Mouse (Mus musculus) limb, embryonic 10.5 days (tissue): ENCODE measurements around the gene Fbxo2. TPM values are rescaled to one million over a fixed set of nuclear protein-coding genes. Genes with fewer than 3 reads are reported as not detected.

ENCODE experiments used
- DNase-seq: peaks from one replicate; pipeline ENCODE4 v3.0.0-alpha.2; 2017; ENCODE audit warnings: low spot score
- H3K27ac ChIP-seq: fragments of 300-500 bp; sonication (generic); 2 replicates; pipeline ENCODE4 v1.5.1; 2016; ENCODE audit warnings: mild to moderate bottlenecking
- H3K27me3 ChIP-seq: fragments of 300-500 bp; sonication (generic); 2 replicates; pipeline ENCODE4 v1.6.1; 2016; ENCODE audit warnings: low read depth, mild to moderate bottlenecking; ENCODE audit not compliant: poor library complexity, severe bottlenecking
- H3K36me3 ChIP-seq: fragments of 300-500 bp; sonication (generic); 2 replicates; pipeline ENCODE4 v1.6.1; 2016; ENCODE audit warnings: mild to moderate bottlenecking, moderate library complexity
- H3K4me1 ChIP-seq: fragments of 300-500 bp; sonication (generic); 2 replicates; pipeline ENCODE4 v1.6.1; 2016
- H3K4me3 ChIP-seq: fragments of 300-500 bp; sonication (generic); 2 replicates; pipeline ENCODE4 v1.5.1; 2016; ENCODE audit warnings: mild to moderate bottlenecking, moderate library complexity
- H3K9me3 ChIP-seq: fragments of 300-500 bp; sonication (generic); replicated peaks from 2 replicates; pipeline ENCODE4 v1.6.1; 2016; ENCODE audit warnings: mild to moderate bottlenecking
- WGBS: fragments of 180-500 bp; shearing (Covaris S2); methylation state at CpG from one replicate; pipeline ENCODE4 v1.1.7; 2016; 5-methylcytosine and 5-hydroxymethylcytosine counted together
- microRNA-seq: library from miRNA; unstranded; fragments of <30 nt; microRNA quantifications from one replicate; pipeline ENCODE4, GENCODE M21; 2017
- polyA plus RNA-seq: library from polyadenylated mRNA; unstranded; fragments of >200 nt; fragmentation: Nextera tagmentation; extraction: Ambion mirVana; gene quantifications from 2 replicates; pipeline ENCODE4 v1.2.1, GENCODE M21; 2016

The Fbxo2 gene
- polyA plus RNA-seq, 1 experiment from 2014 or later: 0.65 TPM

GRCm38 (mm10) chr4:148194400-148194799 is 34.0 kb downstream of the Fbxo2 start:
- no peak overlapping the region for H3K4me3 ChIP-seq
- no peaks in the 10 kb centered on the region for H3K9me3 ChIP-seq
- H3K27ac ChIP-seq: no peak overlapping the region
- peaks cover 52% of the 10 kb centered on the region for H3K27me3 ChIP-seq
- DNase-seq: no peak
- no peaks in the 10 kb centered on the region for H3K36me3 ChIP-seq
- H3K4me1 ChIP-seq: peaks cover 16% of the 10 kb centered on the region; the same call in 1 of the 2 replicates

- H3K36me3 ChIP-seq: no peaks in the 10 kb centered on the region
- no peak for DNase-seq
- H3K4me3 ChIP-seq: no peak overlapping the region
- no peaks in the 10 kb centered on the region for H3K9me3 ChIP-seq
- peaks cover 11% of the 10 kb centered on the region; the same call in 1 of the 2 replicates for H3K4me1 ChIP-seq
- WGBS: 52% methylated on average over 10 of the region's 10 CpGs
- peaks cover 56% of the 10 kb centered on the region for H3K27me3 ChIP-seq
- no peak overlapping the region for H3K27ac ChIP-seq
These were observed 38.3 kb downstream of the Fbxo2 start for GRCm38 (mm10) chr4:148198721-148199120.

GRCm38 (mm10) chr4:148203557-148203956 is 43.1 kb downstream of the Fbxo2 start:
- H3K27ac ChIP-seq: no peak overlapping the region
- H3K9me3 ChIP-seq: no peaks in the 10 kb centered on the region
- WGBS: 97% methylated on average over 2 of the region's 2 CpGs

GRCm38 (mm10) chr4:148204061-148204872 is 43.8 kb downstream of the Fbxo2 start:
- Histone ChIP-seq H3K4me1 (peaks cover 11% of the 10 kb centered on the region), H3K27me3 (peaks cover 18% of the 10 kb centered on the region), H3K9me3 (no peaks in the 10 kb centered on the region), H3K4me3 (no peak overlapping the region), H3K36me3 (no peaks in the 10 kb centered on the region), H3K27ac (no peak overlapping the region)
- 70% methylated on average over 15 of the region's 15 CpGs for WGBS
- DNase-seq: no peak

More at GRCm38 (mm10) chr4:148203557-148203956, 43.1 kb downstream of the Fbxo2 start:
- H3K27me3 ChIP-seq: peaks cover 25% of the 10 kb centered on the region
- DNase-seq: no peak
- peaks cover 15% of the 10 kb centered on the region for H3K4me1 ChIP-seq
- no peaks in the 10 kb centered on the region for H3K36me3 ChIP-seq
- no peak overlapping the region for H3K4me3 ChIP-seq

DNA sequence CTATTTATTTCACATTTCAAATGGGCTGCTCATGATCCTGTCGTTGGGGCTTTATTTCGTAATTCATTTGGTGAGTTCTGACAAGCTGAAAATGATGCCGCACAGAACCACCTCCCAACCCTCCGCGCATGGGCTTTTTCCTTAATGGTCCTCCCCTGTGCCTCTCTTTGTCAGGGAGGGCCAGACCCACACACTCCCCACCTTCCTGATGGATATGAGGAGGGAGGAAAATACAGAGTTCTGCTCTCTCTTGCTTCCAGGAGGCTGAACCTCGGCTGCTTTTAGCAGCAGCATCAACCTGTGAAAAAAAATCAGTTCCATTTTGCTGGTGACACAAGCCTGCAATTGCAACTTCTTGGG is 44.4 kb downstream of the Fbxo2 start:
- 70% methylated on average over 6 of the region's 6 CpGs for WGBS
- Histone ChIP-seq H3K4me1 (peaks cover 11% of the 10 kb centered on the region), H3K27me3 (peaks cover 13% of the 10 kb centered on the region), H3K36me3 (no peaks in the 10 kb centered on the region), H3K9me3 (no peaks in the 10 kb centered on the region), H3K4me3 (no peak overlapping the region), H3K27ac (no peak overlapping the region)
- DNase-seq: no peak

GRCm38 (mm10) chr4:148214460-148215136 is 54.2 kb downstream of the Fbxo2 start:
- Histone ChIP-seq H3K36me3 (no peaks in the 10 kb centered on the region), H3K27ac (no peak overlapping the region), H3K4me3 (no peak overlapping the region), H3K27me3 (peaks cover 55% of the 10 kb centered on the region), H3K4me1 (peaks cover 34% of the 10 kb centered on the region), H3K9me3 (no peaks in the 10 kb centered on the region)
- no peak for DNase-seq
- WGBS: 59% methylated on average over 5 of the region's 5 CpGs

DNA sequence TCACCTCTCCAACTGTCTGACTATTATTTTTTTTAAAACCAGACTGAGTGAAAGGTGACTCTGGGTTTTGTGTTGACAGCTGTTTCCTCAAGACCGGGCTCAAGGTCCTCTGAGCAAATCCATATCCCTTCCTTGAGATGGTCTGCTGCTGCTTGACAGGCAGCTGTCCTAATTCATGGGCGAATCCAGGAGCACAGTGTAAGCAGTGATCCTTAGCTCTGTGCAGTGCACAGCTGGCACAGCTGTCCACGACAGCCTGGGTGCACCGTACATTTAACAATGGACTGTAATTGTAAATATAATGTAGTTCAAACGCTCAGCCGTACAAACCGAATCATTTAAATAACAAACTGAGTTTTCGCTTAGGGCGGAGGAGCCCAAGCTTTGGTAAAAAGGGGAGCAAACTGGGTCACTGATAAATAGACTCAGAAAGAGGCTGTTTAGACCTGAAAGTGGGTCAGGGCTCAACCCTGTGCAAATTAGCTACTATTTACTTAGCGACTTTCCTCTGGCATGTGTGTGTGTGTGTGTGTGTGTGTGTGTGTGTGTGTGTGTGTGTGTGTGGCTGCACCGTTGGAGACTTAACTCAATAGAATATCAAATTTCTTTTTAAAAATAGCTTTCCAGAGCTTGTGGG is 55.0 kb downstream of the Fbxo2 start:
- Histone ChIP-seq H3K36me3 (no peaks in the 10 kb centered on the region), H3K4me3 (no peak overlapping the region), H3K27ac (no peak overlapping the region), H3K4me1 (peaks cover 34% of the 10 kb centered on the region), H3K9me3 (no peaks in the 10 kb centered on the region), H3K27me3 (peaks cover 63% of the 10 kb centered on the region)
- DNase-seq: no peak
- 61% methylated on average over 11 of the region's 11 CpGs for WGBS

Small RNAs within 50 kb of the gene (microRNA-seq; reads per million reads assigned to microRNA genes)
- gene Mir7022: not detected

Other genes with a start within 250 kb of the Fbxo2 start
- gene Plod1, start 223.9 kb upstream of the Fbxo2 start, polyA plus RNA-seq: 29.1 and 31.5 TPM in 2 replicates
- 13.3 and 13.5 TPM in 2 replicates for gene 2510039O18Rik, start 219.7 kb upstream of the Fbxo2 start, polyA plus RNA-seq
- gene Nppb, start 174.8 kb upstream of the Fbxo2 start, polyA plus RNA-seq: not detected in 2 replicates
- gene Nppa, start 159.9 kb upstream of the Fbxo2 start, polyA plus RNA-seq: 2.2 and 7.7 TPM in 2 replicates
- 6.3 and 9.1 TPM in 2 replicates for gene Clcn6, start 121.8 kb upstream of the Fbxo2 start, polyA plus RNA-seq
- 23.3 and 25.8 TPM in 2 replicates for gene Mthfr, start 121.5 kb upstream of the Fbxo2 start, polyA plus RNA-seq
- gene Agtrap, start 72.6 kb upstream of the Fbxo2 start, polyA plus RNA-seq: 13.1 and 14.1 TPM in 2 replicates
- gene Mad2l2, start 30.2 kb upstream of the Fbxo2 start, polyA plus RNA-seq: 71.7 and 93.8 TPM in 2 replicates
- gene Draxin, start 29.9 kb upstream of the Fbxo2 start, polyA plus RNA-seq: 0.78 and 1.3 TPM in 2 replicates
- gene Fbxo6, start 8.5 kb upstream of the Fbxo2 start, polyA plus RNA-seq: 9.0 and 11.1 TPM in 2 replicates
- 4.4 and 9.7 TPM in 2 replicates for gene Fbxo44, start 139 bp upstream of the Fbxo2 start, polyA plus RNA-seq
- gene Disp3, start 127.3 kb downstream of the Fbxo2 start, polyA plus RNA-seq: 0.33 and 0.60 TPM in 2 replicates